Mouse (Mus musculus) fat pad, adult 2 months (tissue): ENCODE data around the gene Gm10260.

Experiments
- DNase-seq: peaks from one replicate; pipeline ENCODE4 v3.0.0-alpha.2; 2011; ENCODE audit warnings: low read depth, low spot score; ENCODE audit errors: extremely low read depth

The Gm10260 gene

DNA sequence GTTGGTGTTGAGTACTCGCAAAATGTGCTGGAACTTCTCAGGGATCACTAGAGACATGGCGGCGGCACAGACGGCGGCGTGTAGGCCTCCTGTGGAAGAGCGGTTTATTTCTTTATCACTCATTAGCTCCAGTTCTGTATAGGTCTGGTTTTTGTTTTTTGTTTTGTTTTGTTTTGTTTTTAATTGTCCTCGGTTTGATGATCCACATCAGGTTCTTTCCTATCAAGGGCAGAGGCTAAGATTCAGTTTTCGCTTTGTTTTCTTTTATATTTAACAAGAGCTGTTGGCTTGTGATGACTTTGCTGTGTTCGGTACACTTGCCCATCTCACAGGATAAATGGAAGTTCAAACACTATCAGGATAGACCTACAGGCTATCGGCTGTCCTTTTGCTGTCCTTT, at the start of gene Gm10260:
TSS of gene Gm10260 (minus strand) at position 101 of the 400 bp plus-strand sequence.
- DNase-seq: no peak

DNA sequence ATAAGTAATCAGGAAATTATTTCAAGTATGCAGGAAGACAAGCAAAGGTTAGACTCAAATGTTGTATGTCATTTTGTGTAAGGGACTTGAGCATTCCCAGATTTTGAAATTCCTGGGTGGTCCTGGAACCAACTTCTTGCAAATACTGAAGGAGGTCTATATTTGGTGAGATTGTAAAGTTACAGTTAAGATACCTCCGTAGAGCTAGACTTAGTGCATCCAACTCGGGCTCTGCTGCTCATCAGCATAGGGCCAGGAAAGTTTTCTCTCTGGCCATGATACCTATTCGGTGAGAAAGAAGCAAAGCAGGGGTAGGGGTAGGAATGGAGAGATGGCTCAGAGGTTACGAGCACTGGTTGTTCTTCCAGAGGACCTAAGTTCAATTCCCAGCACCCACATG, 49.4 kb upstream of the Gm10260 start:
- DNase-seq: no peak

DNA sequence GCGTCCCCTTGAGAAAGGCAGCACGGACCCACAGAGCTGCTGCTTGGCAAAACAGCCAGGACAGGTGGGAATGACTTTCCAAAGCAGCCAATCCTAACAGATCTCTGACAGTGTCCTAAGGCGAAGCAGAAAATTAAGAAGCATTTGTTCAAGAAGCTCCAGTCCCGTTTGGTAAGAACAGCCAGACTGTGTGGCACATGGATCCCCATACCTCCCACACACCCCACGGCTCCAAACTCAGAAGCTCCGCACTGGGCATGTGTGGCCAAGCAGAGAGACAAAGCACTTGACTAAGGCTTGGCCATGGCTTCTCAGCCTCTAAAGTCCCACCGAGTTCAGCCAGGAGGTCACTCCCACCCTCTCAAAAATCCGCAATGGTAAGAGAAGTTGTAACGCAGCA, 45.5 kb upstream of the Gm10260 start:
- DNase-seq: no peak

GRCm38 (mm10) chr13:97802386-97802785, 42.0 kb upstream of the Gm10260 start:
- no peak for DNase-seq

DNA sequence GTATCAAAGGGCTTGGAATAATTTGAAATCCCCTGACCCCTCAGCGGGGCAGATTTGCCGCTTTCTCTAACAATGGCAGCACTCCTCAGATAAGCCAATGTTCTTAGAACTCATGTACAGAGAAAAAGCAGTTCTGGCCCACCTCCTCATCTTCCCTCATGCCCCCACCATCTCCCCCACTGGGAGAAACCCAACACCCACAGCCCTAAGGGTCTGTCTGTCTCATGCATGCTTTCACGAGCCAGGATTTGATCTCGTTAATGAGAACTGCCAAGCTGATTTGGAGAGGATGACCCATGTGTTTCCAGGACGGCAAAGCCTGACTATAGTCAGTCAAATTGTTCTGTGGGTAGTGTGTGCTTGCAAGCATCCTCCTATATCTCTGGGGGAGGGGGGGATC, 37.0 kb upstream of the Gm10260 start:
- no peak for DNase-seq

DNA sequence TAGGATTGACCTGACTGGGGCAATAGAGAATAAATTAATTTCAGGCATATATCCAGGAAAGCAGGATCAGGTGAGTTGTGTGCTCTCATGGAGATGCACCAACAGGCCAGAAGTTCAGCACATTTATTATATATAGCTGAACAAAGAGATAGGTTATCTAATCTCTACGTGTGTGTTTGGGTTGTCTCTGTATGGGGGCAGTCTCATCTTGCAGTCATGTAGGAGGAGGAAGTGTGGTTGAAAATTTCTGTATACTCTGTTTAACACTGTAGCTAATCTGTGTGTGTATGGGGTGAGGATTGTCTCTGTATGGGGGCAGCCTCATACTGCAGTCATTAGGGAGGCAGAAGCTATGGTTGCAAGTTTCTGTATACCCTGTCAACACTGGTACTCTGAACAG, 34.3 kb upstream of the Gm10260 start:
- DNase-seq: no peak

GRCm38 (mm10) chr13:97793932-97794331, 33.5 kb upstream of the Gm10260 start:
- DNase-seq: no peak

DNA sequence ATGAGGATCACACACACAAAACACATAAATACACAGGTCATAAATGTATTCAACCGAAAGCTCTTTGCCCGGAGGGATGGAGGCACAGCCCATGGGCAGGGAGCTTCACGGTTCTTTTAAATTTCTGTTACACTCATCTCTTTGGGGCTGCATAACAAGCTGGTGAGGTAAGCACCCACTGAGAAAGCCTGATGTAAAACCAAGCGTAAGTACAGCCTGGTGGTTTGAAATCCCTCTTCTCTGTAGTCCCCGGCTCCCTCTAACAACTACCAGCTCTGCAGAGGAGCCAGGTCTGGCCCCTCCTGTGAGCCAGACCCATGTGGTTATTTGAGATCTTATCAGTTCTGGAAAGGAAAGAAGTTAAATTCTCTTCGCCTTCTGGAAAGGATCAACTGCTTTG, 31.2 kb upstream of the Gm10260 start:
- DNase-seq: no peak

GRCm38 (mm10) chr13:97789782-97790450, 29.5 kb upstream of the Gm10260 start:
- no peak for DNase-seq

- DNase-seq: no peak
Observed at GRCm38 (mm10) chr13:97785167-97785835, 24.9 kb upstream of the Gm10260 start.

GRCm38 (mm10) chr13:97783423-97784143, 23.2 kb upstream of the Gm10260 start:
- no peak for DNase-seq

DNA sequence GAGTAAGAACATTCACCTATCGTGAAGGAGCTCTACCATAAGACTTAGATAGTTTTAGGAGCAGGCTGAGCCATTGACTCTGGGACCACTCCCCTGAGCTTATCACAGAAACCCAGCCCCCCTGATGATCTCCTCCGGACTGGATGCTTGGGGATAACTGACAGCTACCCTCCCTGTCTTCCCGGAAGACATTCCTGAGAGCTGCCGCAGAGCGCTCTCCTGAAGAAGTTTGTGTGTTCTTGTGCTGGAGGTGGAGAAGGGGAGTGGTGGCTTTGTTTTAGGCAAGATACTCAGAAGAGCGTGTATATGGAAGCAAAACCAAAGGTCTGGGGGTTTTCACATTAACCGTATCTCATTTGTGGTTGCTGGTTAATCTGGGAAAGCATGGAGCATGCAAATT, 21.6 kb upstream of the Gm10260 start:
- no peak for DNase-seq

GRCm38 (mm10) chr13:97781637-97782036, 21.2 kb upstream of the Gm10260 start:
- no peak for DNase-seq

DNA sequence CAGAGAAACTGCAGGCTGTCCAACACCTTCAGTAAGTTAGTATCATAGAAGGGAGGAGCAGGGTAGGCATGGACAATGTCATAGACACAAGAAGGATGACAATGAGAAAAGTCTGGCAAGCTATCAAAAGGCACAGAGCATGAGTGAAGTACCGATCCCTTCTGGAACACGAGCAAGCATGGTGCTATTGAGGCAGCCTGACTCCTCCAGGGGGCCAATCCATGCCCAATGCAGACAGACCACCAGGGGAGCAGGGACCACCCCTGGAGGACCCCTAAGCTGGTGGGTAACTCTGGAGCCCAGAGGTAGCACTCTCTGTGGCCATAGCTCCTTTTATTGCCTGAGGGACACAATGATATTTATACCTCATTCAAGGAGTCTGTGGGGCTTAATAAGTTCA, 20.1 kb upstream of the Gm10260 start:
- DNase-seq: no peak

DNA sequence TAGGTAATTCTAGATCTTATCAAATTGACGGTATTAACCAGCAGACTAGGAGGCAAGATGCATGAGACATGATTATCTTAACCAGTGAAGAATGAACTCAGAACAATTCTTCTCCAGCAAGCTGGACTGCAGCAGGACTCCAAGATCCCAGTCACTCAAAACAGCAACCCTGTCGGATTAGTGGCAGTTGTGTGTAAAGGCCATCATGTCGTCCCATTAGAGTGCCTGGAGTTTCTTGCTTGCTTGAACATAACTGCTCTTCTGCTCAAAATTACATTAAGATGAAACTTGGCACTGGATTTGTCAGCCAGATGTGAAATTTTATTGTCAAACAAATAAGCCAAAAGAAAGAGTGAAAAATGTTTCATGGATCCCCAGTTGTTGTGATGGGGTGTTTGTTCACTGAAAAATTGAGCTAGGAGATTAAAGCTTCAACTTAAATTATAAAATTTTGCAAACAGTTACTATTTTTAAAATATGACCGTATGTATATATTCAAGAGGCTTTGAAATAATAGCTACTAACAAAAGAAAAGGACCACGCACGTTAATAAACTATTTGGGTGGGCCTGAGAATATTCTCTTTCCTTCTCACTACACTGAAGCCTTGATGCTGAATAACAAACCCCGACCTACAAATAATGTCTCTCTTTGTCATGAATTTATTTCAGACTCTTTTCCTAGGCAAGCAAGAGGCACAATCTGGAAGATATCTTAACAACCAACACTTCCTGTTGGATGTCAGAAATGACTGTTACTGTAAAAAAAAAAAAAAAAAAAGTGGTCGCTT, 19.4 kb upstream of the Gm10260 start:
- DNase-seq: no peak

- DNase-seq: no peak
Observed at GRCm38 (mm10) chr13:97778698-97779194, 18.3 kb upstream of the Gm10260 start.

DNA sequence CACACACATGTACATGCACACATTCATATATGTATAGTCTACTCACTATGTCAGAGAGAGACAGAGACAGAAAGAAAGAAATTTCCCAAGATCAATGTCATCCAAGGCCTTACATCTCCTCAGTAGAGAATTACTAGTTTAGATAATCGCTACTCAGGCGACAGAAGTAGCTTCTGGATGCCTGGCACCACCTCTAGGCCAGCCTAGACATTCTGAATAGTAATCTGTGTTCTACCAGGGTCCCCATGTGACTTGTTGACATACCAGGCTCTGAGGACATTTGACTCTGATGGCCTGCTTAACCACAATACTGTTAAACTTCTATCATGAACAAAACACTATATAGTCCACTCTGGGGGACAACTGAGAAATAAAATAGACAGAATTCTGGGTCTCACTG, 17.2 kb upstream of the Gm10260 start:
- DNase-seq: no peak

DNA sequence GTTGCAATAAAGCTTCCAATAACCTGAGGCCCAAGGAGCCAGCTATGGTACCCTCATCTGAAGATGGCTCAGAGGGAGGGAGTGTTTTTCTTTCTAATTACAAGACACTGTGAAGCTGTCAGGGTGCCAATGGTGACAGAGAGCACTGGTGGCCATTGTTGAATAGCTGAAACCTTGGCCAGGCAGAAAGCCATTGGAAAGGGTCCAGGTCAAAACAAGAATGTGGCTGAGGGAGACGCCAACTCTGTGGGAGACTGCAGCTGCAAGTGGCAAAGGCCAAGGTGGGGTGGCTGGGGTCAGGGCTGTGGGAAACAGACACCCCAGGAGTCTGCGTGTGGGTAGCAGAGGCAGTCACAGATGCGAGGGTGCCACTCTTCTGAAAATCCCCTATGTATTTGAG, 16.3 kb upstream of the Gm10260 start:
- DNase-seq: peak; percentile 30

DNA sequence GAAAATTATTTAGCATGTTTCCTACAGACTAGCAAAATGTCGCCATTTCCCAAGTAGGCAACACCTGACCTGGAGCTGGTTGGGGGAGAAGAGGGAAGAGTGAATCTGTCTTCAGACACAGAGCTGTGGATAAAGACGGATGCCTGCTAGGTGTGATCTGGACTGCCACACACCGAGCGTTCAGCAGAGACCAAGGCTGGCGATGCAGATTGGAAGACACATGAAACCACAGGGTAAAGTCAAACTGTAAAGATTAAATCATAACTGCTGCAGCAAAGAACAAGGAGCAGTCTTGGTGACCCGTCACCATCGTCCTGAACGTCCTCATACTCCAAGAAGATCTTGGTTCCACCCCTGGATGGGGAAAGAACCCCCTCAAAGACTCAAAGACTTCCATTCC, 15.5 kb upstream of the Gm10260 start:
- no peak for DNase-seq

- DNase-seq: no peak
Observed at GRCm38 (mm10) chr13:97774740-97775425, 14.5 kb upstream of the Gm10260 start.

DNA sequence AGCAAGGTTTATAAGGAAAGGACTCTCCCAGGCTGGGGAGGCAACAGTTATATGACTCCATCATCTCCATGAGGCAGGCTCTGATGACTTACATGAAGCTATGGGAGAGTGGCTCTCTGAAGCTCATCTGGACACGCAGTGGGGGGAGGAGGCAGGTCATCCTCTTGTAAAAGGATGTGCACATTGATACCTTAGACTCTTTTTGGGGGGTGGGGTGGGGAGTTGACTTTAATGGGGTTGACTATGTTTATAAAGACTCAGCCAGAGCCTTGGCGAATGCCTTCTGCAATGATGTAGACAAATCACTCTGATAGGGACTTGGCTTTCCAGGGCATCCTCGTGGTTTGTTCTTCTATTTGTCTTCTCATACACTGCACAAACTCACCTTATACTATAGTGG, 8.8 kb upstream of the Gm10260 start:
- no peak for DNase-seq
